Comparison of ENCODE assay signal across 12 mouse cellular contexts in the genomic region with DNA sequence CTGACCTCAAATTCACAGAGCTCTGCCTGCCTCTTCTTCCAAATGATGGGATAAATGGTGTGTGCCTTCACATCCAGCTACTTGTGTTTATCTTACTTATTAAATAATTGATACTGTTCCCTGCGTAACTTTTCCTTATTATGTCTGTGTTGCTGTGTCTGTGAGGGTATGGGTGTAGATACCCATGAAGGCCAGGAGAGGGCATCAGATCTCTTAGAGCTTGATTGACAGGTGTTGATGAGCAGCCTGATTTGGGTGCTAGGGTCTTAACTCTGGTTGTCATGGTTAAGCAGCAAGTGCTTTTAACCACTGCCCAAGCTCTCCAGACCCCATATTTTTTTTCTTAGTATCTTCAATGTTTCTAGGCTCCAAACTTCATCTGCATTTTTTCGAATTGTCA. TPM values are rescaled to one million over a fixed set of nuclear protein-coding genes. Genes with fewer than 3 reads are reported as not detected.
A peak's percentile ranks its signal among the peaks of the same experiment; 100 is the strongest.
DNase-seq lines count a peak whose midpoint lies in the region; ATAC-seq and TF ChIP-seq lines count a peak whose summit lies in the region.
"Had no signal": no experiment of that assay in that cellular context is flagged by ENCODE, and none has a peak within 500 bp of the region (broad histone marks: within the 10 kb centered on the region; RNA-seq: fewer than 3 reads in every experiment).

No protein-coding gene starts in this region.

- no peak overlapping the region for H3K27ac ChIP-seq in hindbrain, embryonic 14.5 days
- H3K27ac ChIP-seq in hindbrain, embryonic 10.5 days: no peak overlapping the region
- no peak overlapping the region for H3K27ac ChIP-seq in bone marrow, adult 2 months (ENCODE audit: control insufficient read depth, insufficient read depth, low read depth, low read length, poor library complexity)
- H3K27ac ChIP-seq: limb, embryonic 15.5 days had no signal

- no peaks in the 10 kb centered on the region for H3K9me3 ChIP-seq in hindbrain, embryonic 14.5 days (ENCODE audit: control insufficient read depth, low read length)
- no peaks in the 10 kb centered on the region for H3K9me3 ChIP-seq in hindbrain, embryonic 10.5 days
- H3K9me3 ChIP-seq: limb, embryonic 15.5 days had no signal

- H3K4me3 ChIP-seq in hindbrain, embryonic 14.5 days (replicated peaks; ENCODE audit: low read length): no peak overlapping the region
- H3K4me3 ChIP-seq in hindbrain, embryonic 10.5 days: no peak overlapping the region
- H3K4me3 ChIP-seq in bone marrow, adult 2 months (replicated peaks; ENCODE audit: control insufficient read depth, low read depth, low read length): no peak overlapping the region
- H3K4me3 ChIP-seq: limb, embryonic 15.5 days had no signal

- no peak overlapping the region for H3K4me2 ChIP-seq in hindbrain, embryonic 14.5 days (replicated peaks)
- H3K4me2 ChIP-seq: limb, embryonic 15.5 days had no signal

- WGBS in hindbrain, embryonic 14.5 days: 88% methylated on average over 2 of the region's 2 CpGs
- WGBS in hindbrain, embryonic 10.5 days: 86% methylated on average over 2 of the region's 2 CpGs
- WGBS in bone marrow, adult 2 months: 88% methylated on average over 2 of the region's 2 CpGs

- H3K4me1 ChIP-seq in hindbrain, embryonic 14.5 days (replicated peaks; ENCODE audit: control insufficient read depth, insufficient read depth, low read length): no peaks in the 10 kb centered on the region
- H3K4me1 ChIP-seq in hindbrain, embryonic 10.5 days (replicated peaks): no peaks in the 10 kb centered on the region
- peaks cover 1% of the 10 kb centered on the region for H3K4me1 ChIP-seq in bone marrow, adult 2 months (ENCODE audit: control insufficient read depth, insufficient read depth, low read length)
- H3K4me1 ChIP-seq: limb, embryonic 15.5 days had no signal

- DNase-seq in hindbrain, embryonic 14.5 days (ENCODE audit: low spot score): peak; percentile 25
- no peak for DNase-seq in hindbrain, embryonic 10.5 days (ENCODE audit: low spot score)
- peak; percentile 44 to 58 for DNase-seq in spleen, postnatal 36 days (ENCODE audit: low spot score in 2 of 2)
- DNase-seq in spleen, postnatal 14 days (ENCODE audit: low spot score in 2 of 2): no peak
- DNase-seq in retina, postnatal 1 day: peak; percentile 36
- no peak for DNase-seq in urinary bladder, postnatal 14 days (ENCODE audit: low spot score)
- no peak for DNase-seq in c-Kit-positive CD71-positive TER-119-positive erythroid progenitor cells, embryonic 14.5 days (ENCODE audit: low spot score)
- DNase-seq: cerebellum, adult 18-20 months; kidney, postnatal 25 days had no signal

- H3K27me3 ChIP-seq in hindbrain, embryonic 14.5 days (ENCODE audit: control insufficient read depth, insufficient read depth, low read length): no peaks in the 10 kb centered on the region
- no peaks in the 10 kb centered on the region for H3K27me3 ChIP-seq in hindbrain, embryonic 10.5 days (ENCODE audit: insufficient read depth, poor library complexity, severe bottlenecking)
- H3K27me3 ChIP-seq: limb, embryonic 15.5 days had no signal

- no peaks in the 10 kb centered on the region for H3K36me3 ChIP-seq in hindbrain, embryonic 14.5 days (replicated peaks; ENCODE audit: control insufficient read depth, insufficient read depth)
- no peaks in the 10 kb centered on the region for H3K36me3 ChIP-seq in hindbrain, embryonic 10.5 days
- H3K36me3 ChIP-seq: limb, embryonic 15.5 days had no signal

- peak; percentile 21; the same call in 1 of the 2 replicates for TF ChIP-seq CTCF in bone marrow, adult 2 months (IDR thresholded peaks at IDR 0.05; ENCODE audit: control insufficient read depth, insufficient read depth, low read length)

- no peak for TF ChIP-seq POLR2A in bone marrow, adult 2 months (IDR thresholded peaks at IDR 0.05; ENCODE audit: borderline replicate concordance, control insufficient read depth, low read depth, low read length)

- no peak overlapping the region for H3K9ac ChIP-seq in hindbrain, embryonic 14.5 days
- H3K9ac ChIP-seq: limb, embryonic 15.5 days had no signal

- no peak for ATAC-seq in hindbrain, embryonic 14.5 days (ENCODE audit: low FRiP score)

RNA-seq across cellular contexts. Expression of gene Dusp2, which starts 27.3 kb away (rescaled TPM):
- polyA plus RNA-seq in hindbrain, embryonic 14.5 days (2014; fragmentation: Nextera tagmentation; extraction: Ambion mirVana): 12.5 and 15.2 TPM in 2 replicates
- polyA plus RNA-seq in hindbrain, embryonic 10.5 days (2016; fragmentation: Nextera tagmentation; extraction: Ambion mirVana): 5.2 and 5.7 TPM in 2 replicates
- polyA plus RNA-seq in bone marrow, adult 2 months (2011; ENCODE audit: insufficient read depth, insufficient read length, low replicate concordance, missing spikeins): 15.1 and 23.2 TPM in 2 replicates

RNA-seq across cellular contexts. Expression of gene Astl, which starts 29.8 kb away (rescaled TPM):
- not detected in 2 replicates for polyA plus RNA-seq in hindbrain, embryonic 14.5 days (2014; fragmentation: Nextera tagmentation; extraction: Ambion mirVana)
- polyA plus RNA-seq in hindbrain, embryonic 10.5 days (2016; fragmentation: Nextera tagmentation; extraction: Ambion mirVana): not detected in 2 replicates
- polyA plus RNA-seq in bone marrow, adult 2 months (2011; ENCODE audit: insufficient read depth, insufficient read length, low replicate concordance, missing spikeins): not detected in 2 replicates
- polyA plus RNA-seq: heart, embryonic 14.5 days had no signal

RNA-seq across cellular contexts. Expression of gene Stard7, which starts 38.6 kb away (rescaled TPM):
- polyA plus RNA-seq in hindbrain, embryonic 14.5 days (2014; fragmentation: Nextera tagmentation; extraction: Ambion mirVana): 110 and 122 TPM in 2 replicates
- polyA plus RNA-seq in hindbrain, embryonic 10.5 days (2016; fragmentation: Nextera tagmentation; extraction: Ambion mirVana): 73.6 and 78.7 TPM in 2 replicates
- polyA plus RNA-seq in bone marrow, adult 2 months (2011; ENCODE audit: insufficient read depth, insufficient read length, low replicate concordance, missing spikeins): 23.7 and 25.4 TPM in 2 replicates

RNA-seq across cellular contexts. Expression of gene Adra2b, which starts 54.3 kb away (rescaled TPM):
- polyA plus RNA-seq in hindbrain, embryonic 14.5 days (2014; fragmentation: Nextera tagmentation; extraction: Ambion mirVana): 0.53 and 0.79 TPM in 2 replicates
- 2.3 and 3.0 TPM in 2 replicates for polyA plus RNA-seq in hindbrain, embryonic 10.5 days (2016; fragmentation: Nextera tagmentation; extraction: Ambion mirVana)
- polyA plus RNA-seq in bone marrow, adult 2 months (2011; ENCODE audit: insufficient read depth, insufficient read length, low replicate concordance, missing spikeins): 0.74 TPM in 1 of 2 replicates, not detected in the other

Comparison
In these comparisons a context has a peak if more than half of its experiments do, and no peak if none do; other contexts are left out.
1. DNase-seq: peak in hindbrain, embryonic 14.5 days (single experiment), spleen, postnatal 36 days (2 of 2) and retina, postnatal 1 day (single experiment); none in hindbrain, embryonic 10.5 days (single experiment), spleen, postnatal 14 days (0 of 2), urinary bladder, postnatal 14 days (single experiment) and c-Kit-positive CD71-positive TER-119-positive erythroid progenitor cells, embryonic 14.5 days (single experiment).